Mouse (Mus musculus): ENCODE measurements around the gene Thyn1. TPM values are rescaled to one million over a fixed set of nuclear protein-coding genes. Genes with fewer than 3 reads are reported as not detected.

The Thyn1 gene
- total and polyA plus RNA-seq, 3 experiments, result 105 to 130 TPM; not detected in 1

DNA sequence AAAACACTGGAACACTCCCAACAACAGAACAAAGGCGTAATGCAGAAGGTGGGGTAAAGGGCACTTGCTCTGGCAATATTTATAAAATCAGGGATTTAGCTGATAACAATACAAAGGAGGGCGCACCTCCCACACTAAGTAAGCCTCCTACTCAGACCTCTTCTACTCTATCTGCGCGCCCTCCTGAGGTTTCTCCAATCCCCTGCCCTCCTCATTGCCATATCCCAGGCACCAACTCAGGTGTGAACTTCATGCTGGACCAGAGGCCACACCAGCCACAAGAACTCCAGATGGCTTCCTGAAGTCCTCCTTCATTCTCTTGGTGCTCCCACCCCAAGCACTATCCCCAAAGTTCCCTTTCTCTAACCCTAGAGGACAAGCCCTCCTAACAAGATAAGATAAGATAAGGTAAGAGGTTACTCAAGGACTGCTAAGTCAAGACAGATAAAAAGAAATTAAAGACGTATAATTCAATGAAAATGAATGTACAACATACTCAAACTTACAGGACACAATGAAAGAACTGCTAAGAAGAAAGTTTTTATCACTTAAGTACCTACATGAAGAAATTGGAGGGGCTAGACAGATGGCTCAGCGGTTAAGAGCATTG, 13.7 kb upstream of the Thyn1 start:
- Histone ChIP-seq H3K4me1 (ENCODE audit: control insufficient read depth in 1 of 2, insufficient read depth in 2 of 2, low read length in 2 of 2) (peaks cover 7 to 13% of the 10 kb centered on the region in 2 experiments), H3K9ac (ENCODE audit: control insufficient read depth, low read depth, low read length, poor library complexity, severe bottlenecking) (no peak overlapping the region), H3K27me3 (ENCODE audit: control insufficient read depth in 1 of 2, insufficient read depth in 2 of 2, low read length in 2 of 2) (no peaks in the 10 kb centered on the region), H3K27ac (ENCODE audit: control insufficient read depth, low read depth, low read length) (no peak overlapping the region), H3K36me3 (ENCODE audit: control insufficient read depth in 1 of 2, insufficient read depth in 2 of 2, low read length in 2 of 2) (peaks cover 4 to 16% of the 10 kb centered on the region in 2 experiments), H3K4me3 (ENCODE audit: control insufficient read depth in 1 of 2, insufficient read depth in 1 of 2, low read depth in 2 of 2, low read length in 2 of 2) (no peak overlapping the region), H3K79me2 (ENCODE audit: control insufficient read depth, insufficient read depth, low read length, poor library complexity) (no peaks in the 10 kb centered on the region), H3K9me3 (replicated peaks; ENCODE audit: insufficient read depth, low read length) (no peaks in the 10 kb centered on the region)
- DNase-seq (ENCODE audit: low read depth, low spot score), result peak; percentile 16
- TF ChIP-seq MEF2A (IDR thresholded peaks at IDR 0.05; ENCODE audit: extremely low read depth, insufficient replicate concordance, low read depth, low read length, poor library complexity, severe bottlenecking) (no peak), TCF12 (IDR thresholded peaks at IDR 0.05; ENCODE audit: low read depth, low read length) (peak; percentile 47; the same call in 1 of the 2 replicates), GATA1 (IDR thresholded peaks at IDR 0.05; ENCODE audit: low read depth, low read length) (peak; percentile 66; the same call in 1 of the 2 replicates), EP300 (IDR thresholded peaks at IDR 0.05; ENCODE audit: low read depth in 1 of 2, low read length in 2 of 2) (peak; percentile 45 to 60; a peak in 2 of 4 replicates)

DNA sequence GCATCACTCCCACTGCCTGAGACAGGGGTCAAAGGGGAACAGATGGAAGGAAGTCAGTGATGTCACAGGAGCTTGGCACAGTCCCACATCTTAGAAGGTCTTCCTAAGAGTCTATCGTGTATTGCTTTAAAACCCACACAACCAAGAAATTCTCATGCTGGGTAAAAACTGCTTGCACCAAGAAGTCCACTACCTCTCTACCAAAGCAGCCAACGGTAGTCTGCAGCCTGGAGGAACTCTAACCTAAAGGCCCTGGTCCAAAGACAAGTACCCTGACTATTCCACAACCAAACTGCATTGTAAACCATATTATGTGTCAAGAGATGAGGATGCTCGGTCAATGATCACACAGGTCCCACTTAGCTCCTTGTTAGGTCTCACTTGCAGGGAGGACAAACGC, 9.3 kb upstream of the Thyn1 start:
- peaks cover under 1 to 9% of the 10 kb centered on the region in 2 experiments for H3K36me3 ChIP-seq (ENCODE audit: control insufficient read depth in 1 of 2, insufficient read depth in 2 of 2, low read length in 2 of 2)
- H3K79me2 ChIP-seq (ENCODE audit: control insufficient read depth, insufficient read depth, low read length, poor library complexity), result no peaks in the 10 kb centered on the region; the same call in 1 of the 2 replicates
- H3K4me1 ChIP-seq (ENCODE audit: control insufficient read depth in 1 of 2, insufficient read depth in 2 of 2, low read length in 2 of 2), result peaks cover 7 to 9% of the 10 kb centered on the region in 2 experiments
- no peak overlapping the region for H3K9ac ChIP-seq (ENCODE audit: control insufficient read depth, low read depth, low read length, poor library complexity, severe bottlenecking)
- no peak overlapping the region for H3K27ac ChIP-seq (ENCODE audit: control insufficient read depth, low read depth, low read length)
- H3K4me3 ChIP-seq (ENCODE audit: control insufficient read depth in 1 of 2, insufficient read depth in 1 of 2, low read depth in 2 of 2, low read length in 2 of 2), result no peak overlapping the region
- H3K27me3 ChIP-seq (ENCODE audit: control insufficient read depth in 1 of 2, insufficient read depth in 2 of 2, low read length in 2 of 2), result no peaks in the 10 kb centered on the region
- TF ChIP-seq ZMIZ1 (IDR thresholded peaks at IDR 0.05; ENCODE audit: low read depth, low read length), result no peak
- no peak for TF ChIP-seq GABPA (IDR thresholded peaks at IDR 0.05; ENCODE audit: low read depth, low read length)
- TF ChIP-seq MAFK (IDR thresholded peaks at IDR 0.05; ENCODE audit: borderline replicate concordance, low read depth, low read length), result no peak
- TF ChIP-seq CTCF (IDR thresholded peaks at IDR 0.05 in 2 of 3, conservative IDR thresholded peaks at IDR 0.05 in 1 of 3; ENCODE audit: control insufficient read depth in 1 of 3, insufficient read depth in 1 of 3, low read depth in 2 of 3, low read length in 3 of 3, poor library complexity in 1 of 3, severe bottlenecking in 1 of 3), result no peak
- no peak for TF ChIP-seq ZNF384 (IDR thresholded peaks at IDR 0.05; ENCODE audit: low read depth, low read length)
- no peak for TF ChIP-seq TBP (IDR thresholded peaks at IDR 0.05; ENCODE audit: low read depth, low read length)
- no peak for TF ChIP-seq MAZ (IDR thresholded peaks at IDR 0.05; ENCODE audit: low read depth, low read length)
- TF ChIP-seq POLR2A (IDR thresholded peaks at IDR 0.05; ENCODE audit: control insufficient read depth in 1 of 2, insufficient read depth in 1 of 2, low read depth in 1 of 2, low read length in 2 of 2, poor library complexity in 1 of 2), result no peak
- no peak for TF ChIP-seq RCOR1 (IDR thresholded peaks at IDR 0.05; ENCODE audit: low read depth, low read length)
- TF ChIP-seq MEF2A (IDR thresholded peaks at IDR 0.05; ENCODE audit: extremely low read depth, insufficient replicate concordance, low read depth, low read length, poor library complexity, severe bottlenecking), result no peak
- TF ChIP-seq NRF1 (IDR thresholded peaks at IDR 0.05; ENCODE audit: insufficient read depth, low read depth, low read length, poor library complexity, severe bottlenecking), result no peak
- TF ChIP-seq SMC3 (IDR thresholded peaks at IDR 0.05; ENCODE audit: low read depth, low read length), result no peak
- TF ChIP-seq NELFE (IDR thresholded peaks at IDR 0.05; ENCODE audit: low read depth, low read length), result no peak
- no peak for TF ChIP-seq MYB (IDR thresholded peaks at IDR 0.05; ENCODE audit: low read depth, low read length)
- TF ChIP-seq JUND (IDR thresholded peaks at IDR 0.05; ENCODE audit: low read depth, low read length), result no peak
- no peaks in the 10 kb centered on the region for H3K9me3 ChIP-seq (replicated peaks; ENCODE audit: insufficient read depth, low read length)
- no peak for DNase-seq (ENCODE audit: low read depth, low spot score)

All from MEL (cell line).